Mouse (Mus musculus) myocyte (in vitro differentiated cells): ENCODE results near the gene Olfr313. TPM values are rescaled to one million over a fixed set of nuclear protein-coding genes. Genes with fewer than 3 reads are reported as not detected.
"Not testable (repeated sequence)": the region's sequence is repeated elsewhere in the genome, so short reads cannot be mapped to it uniquely, and the experiment has no call there.

Source experiments
- H3K27me3 ChIP-seq: one replicate; pipeline ENCODE4 v1.6.1; 2011; ENCODE audit not compliant: control insufficient read depth, insufficient read depth, insufficient read length
- H3K36me3 ChIP-seq: one replicate; pipeline ENCODE4 v1.6.1; 2011; ENCODE audit not compliant: control insufficient read depth, insufficient read depth
- H3K4me2 ChIP-seq: one replicate; pipeline ENCODE4 v1.6.1; 2011; ENCODE audit warnings: low read depth, control low read depth
- H3K4me3 ChIP-seq: one replicate; pipeline ENCODE4 v1.5.1; 2011; ENCODE audit warnings: mild to moderate bottlenecking, control low read depth, moderate library complexity
- H3K79me2 ChIP-seq: one replicate; pipeline ENCODE4 v1.6.1; 2011; ENCODE audit not compliant: control insufficient read depth, insufficient read depth
- H3ac ChIP-seq: one replicate; pipeline ENCODE4 v1.6.1; 2011; ENCODE audit not compliant: control insufficient read depth, insufficient read length
- CEBPB ChIP-seq: IDR thresholded peaks from 2 replicates; pipeline ENCODE4 v1.6.1; 2011; ENCODE audit warnings: mild to moderate bottlenecking, moderate library complexity; ENCODE audit not compliant: poor library complexity, insufficient read depth, severe bottlenecking
- E2F4 ChIP-seq: IDR thresholded peaks from one replicate; pipeline ENCODE4 v1.6.1; 2011; ENCODE audit warnings: mild to moderate bottlenecking, control low read depth, moderate library complexity; ENCODE audit not compliant: insufficient read depth
- MAX ChIP-seq: IDR thresholded peaks from one replicate; pipeline ENCODE4 v1.6.1; 2011; ENCODE audit warnings: low read depth, mild to moderate bottlenecking, control low read depth
- MYOD1 ChIP-seq, 3 experiments: IDR thresholded peaks; one replicate each; pipeline ENCODE4 v1.6.1; 2011; ENCODE audit warnings: control low read depth in 2 of 3, low read depth in 2 of 3, mild to moderate bottlenecking in 2 of 3, moderate library complexity in 1 of 3; ENCODE audit not compliant: insufficient read length in 2 of 3, control insufficient read depth in 1 of 3
- MYOG ChIP-seq, 3 experiments: IDR thresholded peaks; one replicate each; pipeline ENCODE4 v1.6.1; 2011; ENCODE audit warnings: control low read depth in 2 of 3, low read depth in 2 of 3, mild to moderate bottlenecking in 2 of 3; ENCODE audit not compliant: insufficient read length in 2 of 3, control insufficient read depth in 1 of 3, insufficient read depth in 1 of 3
- POLR2A ChIP-seq: IDR thresholded peaks from one replicate; pipeline ENCODE4 v1.6.1; 2011; ENCODE audit warnings: low read depth, mild to moderate bottlenecking, control low read depth, moderate library complexity; ENCODE audit not compliant: insufficient read length
- POLR2AphosphoS2 ChIP-seq: IDR thresholded peaks from one replicate; pipeline ENCODE4 v1.6.1; 2011; ENCODE audit warnings: low read depth, control low read depth; ENCODE audit not compliant: insufficient read length
- REST ChIP-seq: IDR thresholded peaks from one replicate; pipeline ENCODE4 v1.6.1; 2011; ENCODE audit warnings: mild to moderate bottlenecking, control low read depth, moderate library complexity; ENCODE audit not compliant: insufficient read depth, insufficient read length
- SRF ChIP-seq: IDR thresholded peaks from one replicate; pipeline ENCODE4 v1.6.1; 2011; ENCODE audit warnings: low read depth; ENCODE audit not compliant: control insufficient read depth, insufficient read length
- TCF12 ChIP-seq: IDR thresholded peaks from one replicate; pipeline ENCODE4 v1.6.1; 2011; ENCODE audit warnings: mild to moderate bottlenecking, control low read depth; ENCODE audit not compliant: poor library complexity, insufficient read depth, severe bottlenecking
- TCF3 ChIP-seq: IDR thresholded peaks from one replicate; pipeline ENCODE4 v1.6.1; 2011; ENCODE audit warnings: low read depth, control low read depth; ENCODE audit not compliant: insufficient read length
- USF1 ChIP-seq: IDR thresholded peaks from one replicate; pipeline ENCODE4 v1.6.1; 2011; ENCODE audit warnings: low read depth, mild to moderate bottlenecking, control low read depth, moderate library complexity
- polyA plus RNA-seq: library from polyadenylated mRNA; unstranded; fragments of >200 nt; fragmentation: generic; extraction: Trizol; gene quantifications from one replicate; pipeline ENCODE4 v1.2.1, GENCODE M21; 2012; ENCODE audit warnings: missing spikeins

Gene Olfr313
- polyA plus RNA-seq, result not detected

DNA sequence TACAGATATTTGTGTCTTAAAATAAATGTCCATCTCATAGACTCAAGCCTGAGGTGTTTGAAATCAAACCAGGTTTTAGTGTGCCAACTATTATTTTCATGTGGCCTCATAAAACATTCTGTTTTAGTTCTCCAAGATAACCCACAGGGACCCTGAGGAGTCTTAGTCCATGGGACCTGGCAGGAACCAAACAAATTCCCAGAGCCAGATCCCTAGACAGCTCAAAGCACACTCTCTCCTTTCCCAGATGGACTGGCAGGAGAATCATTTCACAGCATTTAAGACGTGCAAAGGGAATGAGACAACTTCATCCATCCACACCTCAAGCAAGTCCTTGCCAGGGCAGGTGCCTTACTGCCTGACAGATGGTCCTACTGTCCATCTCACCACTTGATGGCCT lies at the start of gene Olfr313:
Gene Olfr313, plus strand, starts transcription at position 301 of the 400 bp plus-strand sequence.
- not testable (repeated sequence) for H3K36me3 ChIP-seq, H3K4me3 ChIP-seq, H3K27me3 ChIP-seq, H3ac ChIP-seq, H3K4me2 ChIP-seq, H3K79me2 ChIP-seq

DNA sequence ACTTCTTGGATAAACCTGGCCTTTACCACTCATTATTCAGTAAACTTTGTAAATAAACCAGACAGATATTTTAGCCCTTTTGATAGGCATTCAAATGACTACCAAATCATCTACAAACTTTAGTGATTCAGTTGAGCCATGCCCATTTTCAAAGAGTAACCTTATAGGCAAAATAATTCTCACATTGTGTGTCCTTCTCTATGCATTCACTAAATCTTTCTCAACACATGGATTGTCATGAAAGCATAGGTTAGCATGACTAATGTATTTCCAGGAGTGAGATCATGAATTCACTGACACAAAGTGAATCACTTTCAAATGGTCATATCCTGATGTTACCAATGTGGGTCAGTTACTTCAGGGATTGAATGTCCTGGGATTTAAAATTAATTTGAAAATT lies 41.9 kb upstream of the Olfr313 start, which contains the start of gene Olfr315:
Gene Olfr315, plus strand, starts transcription at position 301 of the 400 bp plus-strand sequence.
- TF ChIP-seq E2F4 (no peak), TCF3 (no peak), MAX (no peak), SRF (no peak), USF1 (no peak), MYOD1 (IDR thresholded peaks at IDR 0.05; ENCODE audit: control insufficient read depth in 1 of 3, insufficient read length in 2 of 3, low read depth in 2 of 3) (no peak), REST (no peak)
- no peak within 1 kb of the TSS for H3ac ChIP-seq
- no peak within 1 kb of the TSS for H3K4me2 ChIP-seq
- no peaks in the 10 kb centered on the region for H3K79me2 ChIP-seq
- H3K36me3 ChIP-seq, result no peaks in the 10 kb centered on the region
- H3K4me3 ChIP-seq, result no peak within 1 kb of the TSS
- H3K27me3 ChIP-seq, result no peaks in the 10 kb centered on the region

DNA sequence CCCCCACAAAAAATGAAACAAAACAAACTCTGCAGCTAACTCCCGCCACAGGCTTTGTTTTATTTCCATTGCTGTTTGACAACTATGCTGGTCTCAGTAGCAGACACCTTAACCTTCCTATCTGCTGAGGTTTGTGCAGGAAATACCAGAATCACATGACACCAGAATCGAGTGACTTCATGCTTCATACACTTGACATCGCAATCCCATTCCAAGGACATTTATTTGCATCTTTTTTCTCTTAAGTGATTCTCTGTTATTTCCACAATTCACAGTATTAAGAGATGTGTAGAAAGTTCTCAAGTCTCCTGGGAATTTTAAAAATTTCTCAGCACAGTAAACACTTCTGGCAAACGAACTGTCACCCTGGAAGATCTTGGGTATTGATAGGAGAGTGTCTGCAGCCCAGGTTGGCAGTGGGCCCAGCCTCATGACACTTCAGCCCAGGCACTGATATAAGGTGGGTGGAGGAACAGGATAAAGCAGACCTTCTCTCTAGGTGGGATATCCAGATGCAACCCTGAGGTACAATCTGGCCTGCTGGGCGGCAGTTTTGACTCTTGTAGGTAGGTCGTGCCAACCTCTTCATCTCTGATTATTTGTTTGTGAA lies 32.2 kb upstream of the Olfr313 start, which contains the start of gene Olfr314:
Gene Olfr314, plus strand, starts transcription at position 473 of the 610 bp plus-strand sequence.
- H3K79me2 ChIP-seq, result no peaks in the 10 kb centered on the region
- TF ChIP-seq MYOG (IDR thresholded peaks at IDR 0.05; ENCODE audit: control insufficient read depth in 1 of 3, insufficient read depth in 1 of 3, insufficient read length in 2 of 3, low read depth in 2 of 3) (no peak), POLR2AphosphoS2 (no peak), REST (no peak), TCF3 (no peak), POLR2A (no peak), SRF (no peak), USF1 (no peak), CEBPB (no peak), MAX (no peak), E2F4 (no peak), MYOD1 (IDR thresholded peaks at IDR 0.05; ENCODE audit: control insufficient read depth in 1 of 3, insufficient read length in 2 of 3, low read depth in 2 of 3) (no peak), TCF12 (no peak)
- no peaks in the 10 kb centered on the region for H3K36me3 ChIP-seq
- no peak within 1 kb of the TSS for H3ac ChIP-seq
- no peak within 1 kb of the TSS for H3K4me2 ChIP-seq
- H3K4me3 ChIP-seq, result no peak within 1 kb of the TSS
- no peaks in the 10 kb centered on the region for H3K27me3 ChIP-seq

DNA sequence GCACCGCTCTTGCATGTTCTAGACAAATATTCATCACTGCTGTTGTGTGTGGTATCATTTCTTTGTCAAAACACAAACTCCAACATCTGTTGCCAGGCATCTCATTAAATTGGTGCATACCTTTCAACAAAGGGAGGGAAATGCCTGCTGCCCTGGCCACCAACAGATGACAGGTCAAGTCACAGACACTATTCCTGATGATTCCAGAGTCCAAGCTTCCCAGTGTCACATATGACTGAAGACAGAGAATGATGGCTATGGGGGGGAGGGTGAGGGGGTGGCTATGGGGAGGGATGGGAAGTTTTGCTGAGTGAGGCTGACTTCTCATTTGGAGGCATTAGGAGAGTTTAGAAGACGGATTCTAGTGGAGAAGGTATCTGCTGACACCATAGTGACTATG lies 30.6 kb upstream of the Olfr313 start:
- TF ChIP-seq REST (no peak), E2F4 (no peak), USF1 (no peak), TCF12 (no peak), MYOD1 (IDR thresholded peaks at IDR 0.05; ENCODE audit: control insufficient read depth in 1 of 3, insufficient read length in 2 of 3, low read depth in 2 of 3) (no peak), POLR2AphosphoS2 (no peak), CEBPB (no peak), TCF3 (no peak), MAX (no peak), POLR2A (no peak)
- Histone ChIP-seq H3K36me3 (no peaks in the 10 kb centered on the region), H3ac (no peak overlapping the region), H3K4me2 (no peak overlapping the region), H3K4me3 (no peak overlapping the region), H3K79me2 (no peaks in the 10 kb centered on the region), H3K27me3 (no peaks in the 10 kb centered on the region)

DNA sequence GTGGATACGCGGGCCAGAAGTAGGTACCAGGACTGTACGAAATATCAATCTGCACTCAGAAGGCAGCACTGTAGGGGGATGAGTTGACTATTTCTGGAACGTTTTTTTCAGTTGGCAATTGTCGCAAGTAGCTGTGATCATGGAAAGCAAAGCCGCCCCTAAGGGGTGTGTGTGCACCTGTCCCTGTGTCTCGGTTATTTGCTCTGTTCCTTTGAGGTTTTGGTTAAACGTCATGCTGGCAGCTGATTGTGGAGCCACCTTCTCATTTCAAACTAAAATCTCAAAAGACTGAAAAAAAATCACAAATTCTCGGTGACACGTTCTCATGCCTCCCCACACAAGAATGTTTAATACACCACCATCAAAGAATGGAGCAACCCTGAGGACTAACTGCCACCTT lies 27.1 kb upstream of the Olfr313 start:
- Histone ChIP-seq H3ac (no peak overlapping the region), H3K36me3 (no peaks in the 10 kb centered on the region), H3K27me3 (no peaks in the 10 kb centered on the region), H3K4me3 (no peak overlapping the region), H3K79me2 (no peaks in the 10 kb centered on the region), H3K4me2 (no peak overlapping the region)
- TF ChIP-seq E2F4 (no peak), CEBPB (no peak), TCF12 (no peak), POLR2A (no peak), REST (no peak)
